Mouse (Mus musculus): Measurements from ENCODE around the gene St8sia1. TPM values are rescaled to one million over a fixed set of nuclear protein-coding genes. Genes with fewer than 3 reads are reported as not detected.

Gene St8sia1
- polyA plus RNA-seq, 1 experiment from 2014 or later: 1.6 TPM

DNA sequence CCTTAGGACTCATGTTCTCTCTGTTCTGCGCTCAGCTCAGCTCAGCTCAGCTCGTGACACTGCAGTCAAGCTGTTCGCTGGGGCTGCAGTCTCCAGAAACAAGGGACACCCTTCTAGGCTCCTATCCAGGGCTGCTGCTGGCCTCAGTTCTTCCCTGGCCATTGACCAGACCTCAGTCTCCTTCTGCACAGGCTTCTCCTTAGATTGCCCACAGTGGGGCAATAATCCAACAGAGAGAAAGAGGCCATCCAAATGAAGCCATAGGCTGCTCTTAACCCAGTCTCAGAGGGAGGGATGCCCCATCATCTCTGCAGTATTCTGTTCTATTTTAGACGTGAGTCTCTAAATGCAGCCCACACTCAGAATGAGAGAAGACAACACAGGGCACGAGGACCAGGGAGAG, 15.3 kb downstream of the St8sia1 start:
- WGBS: 82% methylated on average over 5 of the region's 5 CpGs
- no peak overlapping the region for H3K27ac ChIP-seq (replicated peaks)
- DNase-seq (ENCODE audit: low spot score): no peak

DNA sequence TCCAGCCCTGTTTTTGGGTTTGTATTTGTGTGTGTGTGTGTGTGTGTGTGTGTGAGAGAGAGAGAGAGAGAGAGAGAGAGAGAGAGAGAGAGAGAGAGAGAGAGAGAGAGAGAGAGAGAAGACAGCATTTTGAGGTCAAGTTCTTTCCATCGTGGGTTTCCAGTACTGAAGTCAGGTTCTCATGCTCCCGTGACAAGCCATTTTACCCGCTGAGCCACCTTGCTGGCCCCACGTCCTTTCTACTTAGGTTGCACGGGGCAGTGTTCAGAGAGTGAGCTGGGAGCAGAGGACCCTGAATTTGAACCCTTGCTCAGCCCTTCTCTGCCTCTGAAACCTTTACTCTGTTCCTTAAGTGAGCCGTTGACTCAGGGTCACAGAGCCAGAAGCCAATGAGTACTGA, 17.2 kb downstream of the St8sia1 start:
- WGBS: 81% methylated on average over 6 of the region's 6 CpGs
- Histone ChIP-seq H3K4me1 (peaks cover 11% of the 10 kb centered on the region), H3K27me3 (replicated peaks; ENCODE audit: low read depth, poor library complexity, severe bottlenecking) (no peaks in the 10 kb centered on the region), H3K36me3 (replicated peaks) (no peaks in the 10 kb centered on the region; the same call in 1 of the 2 replicates), H3K4me3 (no peak overlapping the region), H3K9me3 (no peaks in the 10 kb centered on the region), H3K27ac (replicated peaks) (no peak overlapping the region)
- DNase-seq (ENCODE audit: low spot score): no peak

More for the DNA sequence above, 15.3 kb downstream of the St8sia1 start:
- H3K27me3 ChIP-seq (replicated peaks; ENCODE audit: low read depth, poor library complexity, severe bottlenecking): no peaks in the 10 kb centered on the region
- no peaks in the 10 kb centered on the region for H3K9me3 ChIP-seq
- no peaks in the 10 kb centered on the region; the same call in 1 of the 2 replicates for H3K36me3 ChIP-seq (replicated peaks)
- no peak overlapping the region for H3K4me3 ChIP-seq
- H3K4me1 ChIP-seq: peaks cover 11% of the 10 kb centered on the region

DNA sequence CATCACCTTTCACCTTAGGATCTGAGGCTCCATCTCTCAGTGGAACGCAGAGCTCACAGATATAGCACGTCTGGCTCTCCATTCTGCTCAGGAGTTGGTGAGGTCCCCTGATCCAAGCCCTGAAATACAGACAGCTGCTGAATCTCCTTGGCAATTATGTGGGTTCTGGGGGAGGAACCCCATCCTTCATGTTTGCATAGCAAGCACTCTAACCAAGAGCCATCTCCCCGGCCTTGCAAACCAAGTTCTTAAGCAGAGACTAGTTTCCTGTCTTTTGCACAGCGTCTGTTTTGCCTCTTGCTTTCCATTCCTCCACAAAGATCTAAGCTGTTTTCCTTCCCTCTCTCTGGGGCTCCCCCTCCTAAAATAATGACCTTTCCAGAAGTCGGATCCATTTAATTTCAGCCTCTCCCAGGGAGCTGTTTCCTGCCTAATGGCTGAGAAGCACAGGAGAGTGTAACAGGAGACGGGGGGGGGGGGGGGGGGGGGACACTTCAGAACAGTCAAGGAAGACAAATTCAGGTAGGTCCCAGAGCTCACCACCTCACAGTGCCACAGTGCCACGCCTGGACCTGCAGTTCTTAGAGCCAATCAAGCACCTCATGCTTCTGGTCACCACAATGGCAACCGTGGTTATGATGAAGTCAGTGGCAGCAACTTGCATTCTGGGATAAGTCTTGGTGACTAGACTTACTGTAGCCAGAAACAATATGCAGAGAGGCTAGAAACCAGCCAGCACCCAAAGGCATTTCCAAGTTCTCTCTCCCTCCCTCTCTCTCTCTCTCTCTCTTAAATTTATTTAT, 18.0 kb downstream of the St8sia1 start:
- H3K4me1 ChIP-seq: peaks cover 11% of the 10 kb centered on the region
- H3K9me3 ChIP-seq: no peaks in the 10 kb centered on the region
- H3K27me3 ChIP-seq (replicated peaks; ENCODE audit: low read depth, poor library complexity, severe bottlenecking): no peaks in the 10 kb centered on the region
- no peak overlapping the region for H3K4me3 ChIP-seq
- no peak overlapping the region for H3K27ac ChIP-seq (replicated peaks)
- no peaks in the 10 kb centered on the region; the same call in 1 of the 2 replicates for H3K36me3 ChIP-seq (replicated peaks)
- peak; percentile 26 for DNase-seq (ENCODE audit: low spot score)
- WGBS: 61% methylated on average over 8 of the region's 8 CpGs

DNA sequence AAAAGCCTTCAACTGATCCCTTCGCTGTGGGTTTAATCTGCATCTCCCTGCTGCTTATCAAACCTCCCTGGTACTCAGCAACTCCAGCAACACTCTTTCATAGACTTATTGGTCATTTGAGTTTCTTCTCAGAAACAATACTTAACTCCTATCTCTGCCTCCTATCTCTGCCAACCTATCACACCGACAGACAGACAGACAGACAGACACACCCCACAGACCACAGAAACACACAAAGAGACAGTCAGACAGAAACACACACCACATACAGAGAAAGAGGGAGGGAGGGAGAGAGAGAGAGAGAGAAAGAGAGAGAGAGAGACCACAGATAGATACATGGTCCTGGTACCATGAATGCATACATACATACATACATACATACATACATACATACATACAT, 18.8 kb downstream of the St8sia1 start:
- H3K27me3 ChIP-seq (replicated peaks; ENCODE audit: low read depth, poor library complexity, severe bottlenecking): no peaks in the 10 kb centered on the region
- WGBS: 95% methylated on average over 2 of the region's 2 CpGs

DNA sequence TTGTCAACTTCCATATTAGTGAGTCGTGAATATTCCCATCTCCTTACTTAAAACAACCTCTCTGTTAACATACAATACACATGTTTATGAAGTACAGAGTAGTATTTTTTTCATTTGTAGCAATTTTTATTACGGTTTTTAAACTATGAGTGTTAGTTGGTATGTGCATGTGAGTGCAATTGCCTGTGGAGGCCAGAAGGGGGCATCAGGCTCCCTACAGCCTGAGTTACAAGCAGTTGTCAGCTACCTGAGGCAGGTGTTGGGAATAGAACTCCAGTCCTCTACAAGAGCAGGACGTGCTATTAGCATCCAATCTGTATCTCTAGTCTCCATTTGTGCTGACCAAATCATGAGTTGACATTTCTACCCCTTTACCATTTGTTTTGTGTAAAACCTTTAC, 19.8 kb downstream of the St8sia1 start:
- Histone ChIP-seq H3K4me3 (no peak overlapping the region), H3K27ac (replicated peaks) (no peak overlapping the region), H3K9me3 (no peaks in the 10 kb centered on the region), H3K27me3 (replicated peaks; ENCODE audit: low read depth, poor library complexity, severe bottlenecking) (no peaks in the 10 kb centered on the region), H3K36me3 (replicated peaks) (no peaks in the 10 kb centered on the region; the same call in 1 of the 2 replicates), H3K4me1 (peaks cover 11% of the 10 kb centered on the region)
- no peak for DNase-seq (ENCODE audit: low spot score)
- WGBS: 91% methylated on average over 3 of the region's 3 CpGs

More for the DNA sequence above, 18.8 kb downstream of the St8sia1 start:
- H3K36me3 ChIP-seq (replicated peaks): no peaks in the 10 kb centered on the region; the same call in 1 of the 2 replicates
- DNase-seq (ENCODE audit: low spot score): no peak
- H3K4me3 ChIP-seq: no peak overlapping the region
- peaks cover 11% of the 10 kb centered on the region for H3K4me1 ChIP-seq
- H3K9me3 ChIP-seq: no peaks in the 10 kb centered on the region
- H3K27ac ChIP-seq (replicated peaks): no peak overlapping the region

DNA sequence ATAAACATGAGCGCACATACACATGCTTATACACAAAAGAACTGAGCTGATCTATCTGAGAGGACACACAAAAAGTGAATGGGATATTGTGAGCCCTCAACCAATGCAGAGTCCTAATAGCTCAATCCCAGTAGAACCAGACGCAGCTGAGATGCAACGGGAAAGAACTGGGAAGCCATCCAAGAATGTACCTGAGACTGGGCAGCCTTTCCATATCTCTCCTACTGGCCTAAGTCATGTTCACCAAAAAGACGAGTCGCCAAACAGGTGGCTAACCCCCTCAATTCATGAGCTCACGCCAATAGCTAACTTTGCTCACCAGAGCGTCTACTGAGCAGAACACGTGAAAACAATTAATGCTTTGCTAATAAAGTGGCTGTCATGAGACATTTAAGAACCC, 20.8 kb downstream of the St8sia1 start:
- H3K9me3 ChIP-seq: no peaks in the 10 kb centered on the region
- H3K4me1 ChIP-seq: peaks cover 11% of the 10 kb centered on the region
- H3K27me3 ChIP-seq (replicated peaks; ENCODE audit: low read depth, poor library complexity, severe bottlenecking): no peaks in the 10 kb centered on the region
- DNase-seq (ENCODE audit: low spot score): no peak
- no peak overlapping the region for H3K4me3 ChIP-seq
- WGBS: 90% methylated on average over 8 of the region's 8 CpGs
- no peaks in the 10 kb centered on the region; the same call in 1 of the 2 replicates for H3K36me3 ChIP-seq (replicated peaks)
- H3K27ac ChIP-seq (replicated peaks): no peak overlapping the region

DNA sequence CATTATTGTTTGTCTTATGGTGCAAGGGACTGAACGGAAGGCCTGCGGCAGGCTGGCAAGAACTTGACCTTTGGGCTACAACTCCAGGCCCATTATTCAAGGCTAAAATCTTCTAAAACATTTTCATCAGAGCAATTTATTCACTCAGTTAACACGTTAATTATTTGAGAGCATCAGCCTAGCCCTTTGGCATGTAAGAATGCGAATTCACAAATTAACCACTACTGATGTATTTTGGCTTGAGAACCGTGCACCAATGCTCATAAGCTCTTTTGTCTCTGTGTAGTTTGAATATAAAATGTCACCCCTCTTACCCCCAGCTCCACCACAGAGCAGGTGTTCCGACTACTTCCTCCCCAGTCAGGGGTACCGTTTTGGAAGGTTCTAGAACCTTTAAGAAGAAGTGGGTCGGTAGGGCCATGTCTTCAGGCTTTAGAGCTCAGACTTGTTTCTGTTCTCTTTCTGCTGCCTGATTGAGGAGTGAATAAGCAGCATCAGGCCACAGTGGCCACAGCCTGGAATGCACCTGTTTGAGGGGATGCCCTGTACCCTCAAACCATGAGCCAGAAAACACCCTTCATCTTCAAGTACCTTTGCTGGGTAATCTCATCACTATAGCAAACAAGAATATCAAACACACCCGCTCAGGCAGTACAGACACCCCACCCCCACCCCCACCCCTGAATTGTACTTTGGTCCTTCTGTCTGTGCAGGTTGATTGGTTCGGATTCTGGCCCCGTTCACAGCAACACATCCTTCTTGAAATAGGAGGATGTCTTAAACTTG, 22.5 kb downstream of the St8sia1 start:
- no peaks in the 10 kb centered on the region for H3K27me3 ChIP-seq (replicated peaks; ENCODE audit: low read depth, poor library complexity, severe bottlenecking)
- H3K4me3 ChIP-seq: no peak overlapping the region
- H3K27ac ChIP-seq (replicated peaks): no peak overlapping the region
- H3K9me3 ChIP-seq: no peaks in the 10 kb centered on the region
- peaks cover 11% of the 10 kb centered on the region for H3K4me1 ChIP-seq
- no peak for DNase-seq (ENCODE audit: low spot score)
- no peaks in the 10 kb centered on the region; the same call in 1 of the 2 replicates for H3K36me3 ChIP-seq (replicated peaks)
- WGBS: 88% methylated on average over 11 of the region's 11 CpGs

DNA sequence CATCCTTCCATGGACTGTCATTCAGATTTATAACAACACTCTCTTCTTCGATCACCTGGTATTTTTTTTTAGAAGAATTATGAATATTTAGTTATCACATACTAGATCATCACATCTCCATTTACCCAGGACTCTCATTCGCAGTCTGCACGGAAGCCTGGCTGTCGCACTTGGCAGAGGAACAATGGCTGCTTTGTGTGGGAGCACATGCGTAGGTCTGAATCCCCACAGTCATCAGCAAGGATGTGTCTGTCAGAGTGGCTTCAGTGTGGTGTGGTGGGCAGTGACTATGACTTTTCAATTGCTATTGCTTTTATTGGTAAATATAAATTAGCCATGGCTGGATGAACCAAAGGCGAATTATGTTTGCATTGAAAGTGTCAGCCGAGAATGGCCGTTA, 23.2 kb downstream of the St8sia1 start:
- no peak overlapping the region for H3K4me3 ChIP-seq
- DNase-seq (ENCODE audit: low spot score): no peak
- 64% methylated on average over 8 of the region's 8 CpGs for WGBS

DNA sequence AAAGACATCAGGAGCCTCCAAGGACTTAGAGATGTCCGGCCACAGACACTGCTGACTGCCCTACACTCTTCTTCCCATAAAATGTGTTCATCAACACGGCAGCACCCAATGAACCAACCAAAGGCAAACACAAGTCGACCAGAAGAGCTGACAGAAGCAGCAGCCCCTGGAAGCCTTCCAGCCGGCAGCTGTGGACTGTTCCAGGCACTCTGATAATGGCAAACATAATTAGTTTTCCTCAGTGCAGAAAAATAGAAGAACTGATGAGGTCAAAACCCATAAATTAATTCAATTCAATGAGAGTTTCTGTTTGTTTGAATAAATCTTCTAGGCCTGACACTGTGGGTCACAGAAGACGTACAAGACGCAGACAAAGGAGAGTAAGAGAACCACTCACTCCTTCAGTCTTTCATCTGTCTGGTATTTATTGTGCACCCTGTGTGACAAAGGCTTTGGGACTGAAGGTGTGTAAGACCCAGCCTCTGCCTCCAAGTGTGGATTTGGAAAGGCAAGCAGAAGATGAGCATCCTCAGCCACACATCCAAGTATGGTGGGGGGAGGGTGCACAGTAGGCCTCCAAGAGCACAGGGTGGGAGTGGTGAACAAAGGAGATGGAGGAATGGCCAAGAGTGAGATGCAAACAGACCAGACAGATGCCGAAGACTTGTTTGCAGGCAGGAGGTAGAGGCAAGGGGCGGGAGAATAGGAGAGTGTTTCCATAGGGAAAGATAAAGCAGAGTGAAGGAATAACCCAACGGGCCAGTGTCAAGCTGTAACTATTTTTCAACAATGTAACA, 25.5 kb downstream of the St8sia1 start:
- Histone ChIP-seq H3K9me3 (no peaks in the 10 kb centered on the region), H3K4me1 (no peaks in the 10 kb centered on the region)

More for the DNA sequence above, 23.2 kb downstream of the St8sia1 start:
- peaks cover 5% of the 10 kb centered on the region for H3K4me1 ChIP-seq
- no peaks in the 10 kb centered on the region; the same call in 1 of the 2 replicates for H3K36me3 ChIP-seq (replicated peaks)
- H3K9me3 ChIP-seq: no peaks in the 10 kb centered on the region
- no peaks in the 10 kb centered on the region for H3K27me3 ChIP-seq (replicated peaks; ENCODE audit: low read depth, poor library complexity, severe bottlenecking)
- H3K27ac ChIP-seq (replicated peaks): no peak overlapping the region

DNA sequence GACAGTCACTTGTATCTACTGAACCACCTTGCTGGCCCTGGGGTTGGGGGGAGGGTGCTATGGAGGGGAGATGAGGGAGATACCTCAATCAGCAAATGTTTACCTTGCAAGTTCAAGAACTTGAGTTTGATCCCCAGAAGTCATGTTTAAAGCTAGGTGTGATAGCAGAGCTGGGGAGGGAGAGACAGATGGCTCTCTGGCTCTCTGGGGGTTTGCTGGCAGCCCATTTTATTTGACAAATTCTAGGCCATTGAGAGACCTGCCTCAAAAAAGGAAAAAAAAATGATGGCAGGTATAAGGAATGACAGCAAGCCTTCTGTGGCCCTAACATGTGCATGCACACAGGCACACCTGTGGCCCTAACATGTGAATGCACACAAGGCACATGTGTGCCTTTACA, 26.2 kb downstream of the St8sia1 start:
- Histone ChIP-seq H3K27me3 (replicated peaks; ENCODE audit: low read depth, poor library complexity, severe bottlenecking) (no peaks in the 10 kb centered on the region), H3K27ac (replicated peaks) (no peak overlapping the region), H3K4me3 (no peak overlapping the region), H3K4me1 (no peaks in the 10 kb centered on the region), H3K36me3 (replicated peaks) (no peaks in the 10 kb centered on the region), H3K9me3 (no peaks in the 10 kb centered on the region)
- DNase-seq (ENCODE audit: low spot score): no peak

More for the DNA sequence above, 25.5 kb downstream of the St8sia1 start:
- DNase-seq (ENCODE audit: low spot score): no peak
- peak overlapping the region; percentile 35; the same call in 1 of the 2 replicates for H3K27ac ChIP-seq (replicated peaks)
- no peak overlapping the region for H3K4me3 ChIP-seq
- H3K27me3 ChIP-seq (replicated peaks; ENCODE audit: low read depth, poor library complexity, severe bottlenecking): no peaks in the 10 kb centered on the region
- no peaks in the 10 kb centered on the region for H3K36me3 ChIP-seq (replicated peaks)
- WGBS: 76% methylated on average over 9 of the region's 9 CpGs

DNA sequence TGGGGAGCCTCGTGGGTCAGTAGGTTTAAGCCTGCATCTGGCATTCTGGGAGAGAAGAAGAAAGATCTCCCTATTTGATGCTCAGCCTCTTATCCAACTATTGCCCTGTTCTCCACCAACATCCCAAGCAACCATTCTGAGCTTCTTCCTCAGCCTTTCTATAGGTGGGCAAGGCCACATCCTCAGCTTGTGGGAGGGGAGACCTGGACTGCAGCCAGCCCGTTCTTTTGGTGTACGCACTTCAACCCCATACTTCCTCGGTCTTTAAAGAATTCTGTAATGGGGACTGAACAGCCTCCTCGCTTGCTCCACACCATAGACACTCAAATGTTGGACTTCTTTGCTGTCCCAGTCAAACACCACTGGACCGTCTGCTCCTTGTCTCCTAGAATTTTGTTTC, 31.7 kb downstream of the St8sia1 start:
- H3K4me3 ChIP-seq: no peak overlapping the region
- no peak for DNase-seq (ENCODE audit: low spot score)
- no peaks in the 10 kb centered on the region for H3K27me3 ChIP-seq (replicated peaks; ENCODE audit: low read depth, poor library complexity, severe bottlenecking)
- 82% methylated on average over 6 of the region's 6 CpGs for WGBS
- H3K27ac ChIP-seq (replicated peaks): no peak overlapping the region
- H3K36me3 ChIP-seq (replicated peaks): no peaks in the 10 kb centered on the region
- no peaks in the 10 kb centered on the region for H3K4me1 ChIP-seq
- H3K9me3 ChIP-seq: no peaks in the 10 kb centered on the region

DNA sequence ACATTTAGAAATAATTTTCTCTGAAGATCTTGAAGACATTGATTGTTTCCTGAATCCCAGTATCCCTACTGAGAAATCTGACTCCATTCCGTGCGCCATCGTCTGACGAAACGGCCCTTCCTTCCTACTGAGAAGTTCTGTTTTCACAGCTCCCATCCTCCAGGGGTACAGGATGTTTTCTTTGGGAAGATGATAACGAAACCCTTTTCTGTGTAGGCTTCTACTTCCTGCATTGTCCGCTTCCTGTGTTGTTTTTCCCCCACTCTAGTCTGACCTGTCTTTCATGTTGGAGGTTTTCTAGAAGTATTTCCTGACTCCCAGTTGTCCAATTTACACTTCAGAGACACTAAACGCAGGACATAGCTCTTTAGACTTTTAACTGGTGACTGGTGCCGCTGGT, 32.1 kb downstream of the St8sia1 start:
- H3K27ac ChIP-seq (replicated peaks): no peak overlapping the region
- no peaks in the 10 kb centered on the region for H3K4me1 ChIP-seq
- no peak for DNase-seq (ENCODE audit: low spot score)
- 66% methylated on average over 9 of the region's 9 CpGs for WGBS
- H3K36me3 ChIP-seq (replicated peaks): no peaks in the 10 kb centered on the region
- no peak overlapping the region for H3K4me3 ChIP-seq
- H3K9me3 ChIP-seq: no peaks in the 10 kb centered on the region
- H3K27me3 ChIP-seq (replicated peaks; ENCODE audit: low read depth, poor library complexity, severe bottlenecking): no peaks in the 10 kb centered on the region

Data from embryonic facial prominence, embryonic 10.5 days (tissue).